Mouse (Mus musculus) stomach, postnatal 0 days (tissue): ENCODE measurements around the gene Gyg.

Source experiments
- CTCF ChIP-seq: IDR thresholded peaks from 2 replicates; pipeline ENCODE4 v1.5.1; 2016; ENCODE audit warnings: antibody characterized with exemption, low read depth, mild to moderate bottlenecking, moderate library complexity
- EP300 ChIP-seq: optimal IDR thresholded peaks from 2 replicates; pipeline ENCODE3; 2016; ENCODE audit warnings: antibody characterized with exemption

- TF ChIP-seq CTCF (no peak), EP300 (no peak)
Measured at GRCm38 (mm10) chr3:20146884-20147395, 8.2 kb downstream of the Gyg start.
